Mouse (Mus musculus) MEL (cell line): ENCODE data around the gene Nkx1-2.

Experiments used
- CHD2 ChIP-seq: IDR thresholded peaks from 2 replicates; pipeline ENCODE4 v1.6.1; 2011; ENCODE audit warnings: low read length, improper control_type of control experiment
- CTCF ChIP-seq, 3 experiments: IDR thresholded peaks in 2 of 3; conservative IDR thresholded peaks in 1 of 3; 2 replicates each; pipeline ENCODE4 v1.5.1; 2011 to 2012; ENCODE audit warnings: low read length in 3 of 3, low read depth in 2 of 3, mild to moderate bottlenecking in 2 of 3, improper control_type of control experiment in 1 of 3, inconsistent platforms in 1 of 3, mixed read lengths in 1 of 3, moderate library complexity in 1 of 3; ENCODE audit not compliant: control insufficient read depth in 1 of 3, insufficient read depth in 1 of 3, poor library complexity in 1 of 3, severe bottlenecking in 1 of 3
- ELF1 ChIP-seq: IDR thresholded peaks from 2 replicates; pipeline ENCODE4 v1.6.1; 2014; ENCODE audit warnings: low read depth, mild to moderate bottlenecking, inconsistent platforms, low read length, improper control_type of control experiment, moderate library complexity
- EP300 ChIP-seq, 2 experiments: IDR thresholded peaks; 2 replicates each; pipeline ENCODE4 v1.6.1; 2011; ENCODE audit warnings: improper control_type of control experiment in 2 of 2, low read length in 2 of 2, low read depth in 1 of 2, mild to moderate bottlenecking in 1 of 2
- GATA1 ChIP-seq: IDR thresholded peaks from 2 replicates; pipeline ENCODE4 v1.6.1; 2011; ENCODE audit warnings: low read depth, low read length, improper control_type of control experiment
- JUND ChIP-seq: IDR thresholded peaks from 2 replicates; pipeline ENCODE4 v1.6.1; 2011; ENCODE audit warnings: low read depth, mild to moderate bottlenecking, improper control_type of control experiment, low read length
- POLR2A ChIP-seq, 2 experiments: IDR thresholded peaks; 2 replicates each; pipeline ENCODE4 v1.6.1; 2011 to 2012; ENCODE audit warnings: low read length in 2 of 2, mild to moderate bottlenecking in 2 of 2, control low read depth in 1 of 2, improper control_type of control experiment in 1 of 2, low read depth in 1 of 2, moderate library complexity in 1 of 2; ENCODE audit not compliant: control insufficient read depth in 1 of 2, insufficient read depth in 1 of 2, poor library complexity in 1 of 2
- RCOR1 ChIP-seq: IDR thresholded peaks from 2 replicates; pipeline ENCODE4 v1.6.1; 2012; ENCODE audit warnings: low read depth, mild to moderate bottlenecking, inconsistent platforms, low read length, improper control_type of control experiment
- USF1 ChIP-seq: IDR thresholded peaks from 2 replicates; pipeline ENCODE4 v1.6.1; 2014; ENCODE audit warnings: low read depth, mild to moderate bottlenecking, inconsistent platforms, low read length, improper control_type of control experiment, moderate library complexity
- USF2 ChIP-seq, 2 experiments: IDR thresholded peaks; 2 replicates each; pipeline ENCODE4 v1.6.1; 2011 to 2012; ENCODE audit warnings: improper control_type of control experiment in 2 of 2, low read length in 2 of 2, borderline replicate concordance in 1 of 2, inconsistent platforms in 1 of 2, low read depth in 1 of 2, mild to moderate bottlenecking in 1 of 2; ENCODE audit not compliant: insufficient read depth in 1 of 2
- ZMIZ1 ChIP-seq: IDR thresholded peaks from 2 replicates; pipeline ENCODE4 v1.6.1; 2012; ENCODE audit warnings: low read depth, mild to moderate bottlenecking, inconsistent platforms, low read length, improper control_type of control experiment, moderate library complexity

- no peak for TF ChIP-seq EP300 (IDR thresholded peaks at IDR 0.05; ENCODE audit: low read depth in 1 of 2, low read length in 2 of 2)
- no peak for TF ChIP-seq RCOR1
- no peak for TF ChIP-seq POLR2A (IDR thresholded peaks at IDR 0.05; ENCODE audit: control insufficient read depth in 1 of 2, insufficient read depth in 1 of 2, low read depth in 1 of 2, low read length in 2 of 2, poor library complexity in 1 of 2)
- no peak for TF ChIP-seq GATA1
- TF ChIP-seq USF1, result no peak
- no peak for TF ChIP-seq CTCF (IDR thresholded peaks at IDR 0.05 in 2 of 3, conservative IDR thresholded peaks at IDR 0.05 in 1 of 3; ENCODE audit: control insufficient read depth in 1 of 3, insufficient read depth in 1 of 3, low read depth in 2 of 3, low read length in 3 of 3, poor library complexity in 1 of 3, severe bottlenecking in 1 of 3)
- no peak for TF ChIP-seq CHD2
- TF ChIP-seq ELF1, result no peak
- TF ChIP-seq ZMIZ1, result no peak
- TF ChIP-seq JUND, result no peak
- no peak for TF ChIP-seq USF2 (IDR thresholded peaks at IDR 0.05; ENCODE audit: borderline replicate concordance in 1 of 2, insufficient read depth in 1 of 2, low read depth in 1 of 2, low read length in 2 of 2)
These were observed 42.2 kb upstream of the Nkx1-2 start for GRCm38 (mm10) chr7:132641606-132642005.
